Mouse (Mus musculus) midbrain, embryonic 11.5 days (tissue): ENCODE measurements at regions not wholly inside any gene's neighbourhood (a gene's known extent, or its start where the extent isn't known, plus 50 kb on each side); places are given as distances from the start of the nearest gene placed in this dataset.

ENCODE experiments used
- ATAC-seq: fragments of 200-750 bp; cut with Nextera tagmentation; 2 replicates; pipeline ENCODE4 v1.8.0; 2017; ENCODE audit warnings: moderate TSS enrichment, moderate library complexity; ENCODE audit not compliant: low FRiP score
- DNase-seq: peaks from one replicate; pipeline ENCODE4 v3.0.0; 2015; ENCODE audit warnings: low spot score; ENCODE audit errors: missing footprints
- H3K27ac ChIP-seq: fragments of 300-500 bp; sonication (generic); 2 replicates; pipeline ENCODE4 v1.5.1; 2014; ENCODE audit warnings: low read depth, low read length
- H3K27me3 ChIP-seq: fragments of 300-500 bp; sonication (generic); 2 replicates; pipeline ENCODE4 v1.6.1; 2014; ENCODE audit warnings: mild to moderate bottlenecking, low read length, moderate library complexity, mixed read lengths; ENCODE audit not compliant: control insufficient read depth, insufficient read depth
- H3K36me3 ChIP-seq: fragments of 300-500 bp; sonication (generic); 2 replicates; pipeline ENCODE4 v1.6.1; 2014; ENCODE audit warnings: mild to moderate bottlenecking, low read length, moderate library complexity, mixed read lengths; ENCODE audit not compliant: control insufficient read depth, insufficient read depth
- H3K4me1 ChIP-seq: fragments of 300-500 bp; sonication (generic); 2 replicates; pipeline ENCODE4 v1.6.1; 2014; ENCODE audit warnings: low read length; ENCODE audit not compliant: control insufficient read depth, insufficient read depth
- H3K4me2 ChIP-seq: fragments of 300-500 bp; sonication (generic); 2 replicates; pipeline ENCODE4 v1.6.1; 2014; ENCODE audit warnings: mild to moderate bottlenecking, moderate library complexity
- H3K4me3 ChIP-seq: fragments of 300-500 bp; sonication (generic); 2 replicates; pipeline ENCODE4 v1.5.1; 2014; ENCODE audit warnings: low read depth, low read length
- H3K9ac ChIP-seq: fragments of 300-500 bp; sonication (generic); 2 replicates; pipeline ENCODE4 v1.6.1; 2014; ENCODE audit warnings: low read length
- H3K9me3 ChIP-seq: fragments of 300-500 bp; sonication (generic); 2 replicates; pipeline ENCODE4 v1.6.1; 2016; ENCODE audit warnings: low read length; ENCODE audit not compliant: control insufficient read depth
- WGBS: fragments of 180-500 bp; shearing (Covaris S2); extraction: QIAGEN DNeasy Blood & Tissue Kit; methylation state at CpG from one replicate; pipeline ENCODE4 v1.1.7; 2014; 5-methylcytosine and 5-hydroxymethylcytosine counted together

DNA sequence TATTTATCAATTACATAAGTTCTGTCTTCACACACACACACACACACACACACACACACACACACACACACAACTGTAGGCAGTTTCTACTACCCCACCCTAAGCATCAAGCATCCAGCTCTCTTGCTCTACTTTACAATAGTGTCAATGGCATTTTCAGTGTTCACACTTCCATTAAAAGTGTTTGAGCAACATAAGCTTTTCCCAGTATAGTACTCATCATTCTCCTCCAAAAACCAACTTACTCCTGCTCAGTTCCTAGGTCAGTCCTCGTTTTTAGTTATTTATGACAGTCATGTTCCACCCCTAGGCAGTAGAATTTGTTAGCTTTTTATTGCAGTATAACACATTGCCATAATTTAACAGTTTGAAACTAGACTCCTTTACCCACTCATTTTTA, 145.4 kb upstream of the Lrrc7 start:
- H3K36me3 ChIP-seq, result no peaks in the 10 kb centered on the region
- DNase-seq (no peak), ATAC-seq (no peak)
- H3K4me1 ChIP-seq, result no peaks in the 10 kb centered on the region
- H3K9me3 ChIP-seq, result no peaks in the 10 kb centered on the region
- no peak overlapping the region for H3K4me2 ChIP-seq
- H3K4me3 ChIP-seq, result no peak overlapping the region
- H3K9ac ChIP-seq, result no peak overlapping the region
- WGBS, result 63% methylated on average over 1 of the region's 1 CpGs
- H3K27me3 ChIP-seq, result no peaks in the 10 kb centered on the region
- no peak overlapping the region for H3K27ac ChIP-seq

DNA sequence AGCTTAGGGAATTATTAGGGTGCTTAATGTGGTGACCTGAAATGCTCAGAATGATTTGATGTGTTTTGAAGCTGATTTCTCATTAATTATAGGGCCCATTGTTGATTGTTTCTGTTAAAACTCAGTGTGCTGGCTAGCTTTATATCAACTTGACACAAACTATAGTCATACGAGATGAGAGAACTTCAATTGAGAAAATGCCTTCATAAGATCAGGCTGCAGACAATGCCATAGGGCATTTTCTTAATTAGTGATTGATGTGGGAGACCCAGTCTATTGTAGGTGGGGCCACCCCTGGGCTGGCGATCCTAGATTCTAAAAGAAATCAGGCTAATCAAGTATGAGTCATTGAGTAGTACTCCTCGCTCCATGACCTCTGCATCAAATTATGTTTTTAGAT, 132.9 kb upstream of the Lrrc7 start:
- Histone ChIP-seq H3K4me2 (no peak overlapping the region), H3K4me3 (no peak overlapping the region), H3K36me3 (no peaks in the 10 kb centered on the region), H3K4me1 (no peaks in the 10 kb centered on the region), H3K27ac (no peak overlapping the region), H3K27me3 (no peaks in the 10 kb centered on the region), H3K9ac (no peak overlapping the region), H3K9me3 (no peaks in the 10 kb centered on the region)
- ATAC-seq, result no peak
- 88% methylated on average over 3 of the region's 3 CpGs for WGBS
- peak; percentile 12 for DNase-seq

DNA sequence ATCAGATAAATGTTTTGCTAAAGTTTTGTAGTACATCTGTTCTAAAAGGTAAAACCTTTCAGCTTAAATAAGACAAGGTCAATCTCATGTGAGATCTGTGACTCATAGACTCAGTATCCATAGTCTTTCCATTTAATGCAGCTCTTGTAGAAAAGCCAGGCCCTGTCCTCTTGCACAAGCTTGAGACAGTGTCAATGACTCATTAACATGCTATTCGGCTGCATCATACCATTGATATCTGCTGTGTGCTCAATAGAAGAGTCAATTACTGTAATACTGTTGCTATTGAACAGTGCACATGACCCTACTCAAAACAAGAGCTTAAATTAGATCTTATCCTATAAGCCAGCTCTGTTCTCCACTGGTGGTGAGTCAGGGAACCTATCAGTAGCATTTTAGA, 128.7 kb upstream of the Lrrc7 start:
- peak; percentile 70 for DNase-seq
- no peak for ATAC-seq
- Histone ChIP-seq H3K4me2 (no peak overlapping the region), H3K4me3 (no peak overlapping the region), H3K9ac (no peak overlapping the region), H3K36me3 (no peaks in the 10 kb centered on the region), H3K4me1 (no peaks in the 10 kb centered on the region), H3K9me3 (no peaks in the 10 kb centered on the region), H3K27ac (no peak overlapping the region), H3K27me3 (no peaks in the 10 kb centered on the region)
- WGBS, result 94% methylated on average over 1 of the region's 1 CpGs

DNA sequence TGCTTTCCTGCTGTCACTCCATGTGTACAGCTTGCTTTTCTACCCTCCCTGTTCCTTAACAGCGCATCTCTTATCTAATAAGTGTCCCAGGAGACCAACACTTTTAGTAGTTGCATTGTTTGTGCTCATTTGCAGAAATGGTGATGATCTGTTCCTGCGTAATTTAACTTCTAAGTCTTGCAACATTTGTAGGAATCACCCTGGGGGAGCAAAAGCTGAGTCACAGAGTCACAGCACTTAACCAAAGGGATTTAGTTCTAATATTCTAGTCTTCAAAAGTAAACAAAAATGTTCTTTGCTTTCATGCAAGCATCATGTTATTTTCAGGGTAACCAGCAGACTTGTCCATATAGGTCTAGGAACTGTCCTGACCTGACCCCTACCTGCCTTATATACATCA, 83.7 kb upstream of the Lrrc7 start:
- Histone ChIP-seq H3K9ac (no peak overlapping the region), H3K4me2 (no peak overlapping the region), H3K9me3 (no peaks in the 10 kb centered on the region), H3K36me3 (no peaks in the 10 kb centered on the region), H3K4me3 (no peak overlapping the region), H3K27ac (no peak overlapping the region), H3K4me1 (no peaks in the 10 kb centered on the region), H3K27me3 (no peaks in the 10 kb centered on the region)
- 88% methylated on average over 2 of the region's 2 CpGs for WGBS
- no peak for DNase-seq
- no peak for ATAC-seq
